Mouse (Mus musculus) CD4-positive helper T cell, adult 2 months (primary cell): ENCODE data around the gene Zfp384.

ENCODE experiments used
- DNase-seq: peaks from one replicate; pipeline ENCODE4 v3.0.0-alpha.2; 2012; ENCODE audit warnings: low read depth, missing footprints, low spot score

Zfp384 gene

GRCm38 (mm10) chr6:125009129-125009180, at the start of gene Zfp384:
Zfp384 (plus strand) TSS chr6:125009145.
- DNase-seq: no peak

GRCm38 (mm10) chr6:124959960-124960359, 49.0 kb upstream of the Zfp384 start:
- DNase-seq: no peak

GRCm38 (mm10) chr6:124961021-124961420, 47.9 kb upstream of the Zfp384 start:
- no peak for DNase-seq

- no peak for DNase-seq
These were observed 44.3 kb upstream of the Zfp384 start for GRCm38 (mm10) chr6:124964638-124965037.

GRCm38 (mm10) chr6:124965088-124965719, 43.7 kb upstream of the Zfp384 start, which contains the start of gene Cops7a:
Cops7a (minus strand) TSS chr6:124965538.
- peak; percentile 96 for DNase-seq

GRCm38 (mm10) chr6:124965747-124966146, 43.2 kb upstream of the Zfp384 start:
- DNase-seq: no peak

GRCm38 (mm10) chr6:124966466-124967118, 42.4 kb upstream of the Zfp384 start:
- DNase-seq: peak; percentile 50

- peak; percentile 73 for DNase-seq
These were observed 41.2 kb upstream of the Zfp384 start for GRCm38 (mm10) chr6:124967766-124968165.

- no peak for DNase-seq
These were observed 16.7 kb upstream of the Zfp384 start for GRCm38 (mm10) chr6:124992241-124992640.

- no peak for DNase-seq
These were observed 15.6 kb upstream of the Zfp384 start for GRCm38 (mm10) chr6:124993365-124993764.

- no peak for DNase-seq
These were observed 15.1 kb upstream of the Zfp384 start for GRCm38 (mm10) chr6:124993876-124994275.

- DNase-seq: no peak
These were observed 13.7 kb upstream of the Zfp384 start for GRCm38 (mm10) chr6:124995246-124995645.

- DNase-seq: no peak
These were observed 13.0 kb upstream of the Zfp384 start for GRCm38 (mm10) chr6:124995831-124996403.

GRCm38 (mm10) chr6:124996551-124997501, 12.1 kb upstream of the Zfp384 start, which contains the start of gene Pianp:
Pianp (plus strand) TSS chr6:124996694.
- DNase-seq: peak; percentile 71

- DNase-seq: no peak
These were observed 10.9 kb upstream of the Zfp384 start for GRCm38 (mm10) chr6:124998066-124998465.

- no peak for DNase-seq
These were observed 9.9 kb upstream of the Zfp384 start for GRCm38 (mm10) chr6:124999091-124999490.

- DNase-seq: no peak
These were observed 9.4 kb upstream of the Zfp384 start for GRCm38 (mm10) chr6:124999546-124999945.

- DNase-seq: no peak
These were observed 5.2 kb upstream of the Zfp384 start for GRCm38 (mm10) chr6:125003706-125004105.

- DNase-seq: no peak
These were observed 3.9 kb upstream of the Zfp384 start for GRCm38 (mm10) chr6:125005086-125005485.

GRCm38 (mm10) chr6:125008060-125008459, 885 bp upstream of the Zfp384 start:
- DNase-seq: no peak

GRCm38 (mm10) chr6:125008586-125009128, 288 bp upstream of the Zfp384 start:
- peak; percentile 98 for DNase-seq
